Mouse (Mus musculus): ENCODE data around the gene Haus5. TPM values are rescaled to one million over a fixed set of nuclear protein-coding genes. Genes with fewer than 3 reads are reported as not detected.
A peak's percentile ranks its signal among the peaks of the same experiment; 100 is the strongest.

Haus5 gene
- polyA plus RNA-seq, 1 experiment: 32.1 TPM

DNA sequence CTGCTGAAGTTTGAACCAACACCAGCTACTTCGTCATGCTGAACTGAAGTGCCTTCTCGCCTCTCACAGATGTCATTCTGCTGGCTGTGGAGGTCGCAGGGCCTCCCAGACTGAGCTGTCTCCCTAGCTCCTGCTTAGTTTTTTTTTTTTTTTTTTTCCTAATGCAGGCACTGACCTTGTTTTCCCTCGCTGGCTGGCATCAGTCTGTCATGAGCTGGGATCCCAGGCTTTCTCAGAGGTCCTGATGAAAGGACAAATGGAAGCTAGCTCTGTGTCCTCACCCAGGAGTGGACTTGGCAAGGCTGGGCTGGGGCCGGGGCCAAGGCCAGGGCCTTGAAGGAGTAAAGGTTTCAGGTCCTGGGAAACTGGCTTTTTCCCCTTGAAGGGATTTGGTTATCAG lies 17.1 kb upstream of the Haus5 start:
- Histone ChIP-seq H3K4me3 (replicated peaks; ENCODE audit: control insufficient read depth, low read depth, low read length) (no peak overlapping the region), H3K27ac (ENCODE audit: control insufficient read depth, insufficient read depth, low read depth, low read length, poor library complexity) (no peak overlapping the region), H3K4me1 (ENCODE audit: control insufficient read depth, insufficient read depth, low read length) (no peaks in the 10 kb centered on the region; the same call in 1 of the 2 replicates)
- TF ChIP-seq POLR2A (IDR thresholded peaks at IDR 0.05; ENCODE audit: borderline replicate concordance, control insufficient read depth, low read depth, low read length): no peak
- no peak for TF ChIP-seq CTCF (IDR thresholded peaks at IDR 0.05; ENCODE audit: control insufficient read depth, insufficient read depth, low read length)
- WGBS: 73% methylated on average over 5 of the region's 5 CpGs

DNA sequence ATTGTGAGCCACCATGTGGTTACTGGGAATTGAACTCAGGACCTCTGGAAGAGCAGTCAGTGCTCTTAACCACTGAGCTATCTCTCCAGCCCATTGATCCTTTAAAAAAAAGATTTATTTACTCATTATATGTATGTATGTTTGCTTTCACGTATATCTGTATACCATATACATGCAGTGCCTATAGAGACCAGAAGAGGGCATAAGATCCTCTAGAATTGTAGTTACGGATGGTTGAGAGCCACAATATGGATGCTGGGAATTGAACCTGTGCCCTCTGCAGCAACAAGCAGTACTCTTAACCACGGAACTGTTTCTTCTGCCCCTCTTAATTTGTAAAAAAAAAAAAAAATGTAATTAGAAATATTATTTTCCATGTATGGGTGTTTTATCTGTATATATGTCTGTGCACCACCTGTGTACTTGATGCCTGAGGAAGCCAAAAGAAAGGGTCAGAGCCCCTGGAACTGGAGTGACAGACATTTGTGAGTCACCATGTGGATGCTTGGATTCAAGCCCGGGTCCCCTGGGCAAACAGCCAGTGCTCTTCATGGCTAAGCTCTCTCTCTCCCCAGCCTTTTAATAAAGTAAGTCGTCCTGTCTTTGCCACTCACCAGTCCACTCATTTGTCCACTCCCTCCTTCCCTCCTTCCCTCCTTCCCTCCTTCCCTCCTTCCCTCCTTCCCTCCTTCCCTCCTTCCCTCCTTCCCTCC lies 13.6 kb upstream of the Haus5 start:
- Histone ChIP-seq H3K27ac (ENCODE audit: control insufficient read depth, insufficient read depth, low read depth, low read length, poor library complexity) (no peak overlapping the region), H3K4me1 (ENCODE audit: control insufficient read depth, insufficient read depth, low read length) (no peaks in the 10 kb centered on the region; the same call in 1 of the 2 replicates), H3K4me3 (replicated peaks; ENCODE audit: control insufficient read depth, low read depth, low read length) (no peak overlapping the region)
- 71% methylated on average over 5 of the region's 5 CpGs for WGBS
- TF ChIP-seq CTCF (IDR thresholded peaks at IDR 0.05; ENCODE audit: control insufficient read depth, insufficient read depth, low read length): no peak
- no peak for TF ChIP-seq POLR2A (IDR thresholded peaks at IDR 0.05; ENCODE audit: borderline replicate concordance, control insufficient read depth, low read depth, low read length)

DNA sequence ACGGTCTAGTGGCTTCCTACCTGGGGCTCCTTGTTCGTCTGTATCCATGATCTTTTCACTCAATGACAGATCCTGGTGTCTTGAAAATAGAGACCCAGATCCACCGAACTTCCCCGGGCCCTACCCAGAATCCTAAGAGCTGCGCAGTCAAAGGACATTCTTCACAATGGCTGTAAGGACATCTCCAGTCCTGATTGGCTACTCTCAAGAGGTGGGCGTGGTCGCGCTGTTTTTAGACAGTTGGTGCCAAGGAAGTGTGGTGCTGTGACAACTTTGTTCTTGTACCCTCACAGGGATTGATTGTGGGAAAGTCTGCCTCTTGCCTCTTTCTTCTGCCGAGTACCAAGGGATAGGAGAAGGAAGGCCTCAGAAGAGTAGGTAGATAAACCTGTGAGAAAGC lies 6.7 kb upstream of the Haus5 start, which contains the start of gene Pmis2:
TSS of gene Pmis2 (minus strand) at position 126 of the 400 bp plus-strand sequence.
- H3K27ac ChIP-seq (ENCODE audit: control insufficient read depth, insufficient read depth, low read depth, low read length, poor library complexity): no peak within 1 kb of the TSS
- TF ChIP-seq CTCF (IDR thresholded peaks at IDR 0.05; ENCODE audit: control insufficient read depth, insufficient read depth, low read length): no peak
- no peak for TF ChIP-seq POLR2A (IDR thresholded peaks at IDR 0.05; ENCODE audit: borderline replicate concordance, control insufficient read depth, low read depth, low read length)
- 64% methylated on average over 9 of the region's 9 CpGs for WGBS
- no peak within 1 kb of the TSS for H3K4me3 ChIP-seq (replicated peaks; ENCODE audit: control insufficient read depth, low read depth, low read length)
- no peaks in the 10 kb centered on the region for H3K4me1 ChIP-seq (ENCODE audit: control insufficient read depth, insufficient read depth, low read length)

DNA sequence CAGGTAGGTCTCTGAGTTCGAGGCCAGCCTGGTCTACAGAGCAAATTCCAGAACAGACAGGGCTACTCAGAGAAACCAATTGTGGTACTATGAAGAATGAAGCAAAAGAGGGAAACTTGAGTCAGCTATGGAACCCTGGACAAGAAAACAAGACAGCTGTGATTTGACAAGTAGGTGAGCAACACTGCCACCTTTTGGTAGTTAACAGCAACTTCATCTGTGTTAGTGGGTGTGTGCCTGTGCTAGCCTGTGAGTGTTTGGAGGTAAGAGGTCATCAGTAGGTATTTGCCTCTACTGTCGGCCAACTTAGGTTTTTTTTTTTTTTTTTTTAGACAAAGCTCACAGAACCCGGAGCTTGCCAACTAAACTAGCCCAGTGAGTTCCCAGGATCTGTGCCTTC lies 4.4 kb upstream of the Haus5 start:
- Histone ChIP-seq H3K4me3 (replicated peaks; ENCODE audit: control insufficient read depth, low read depth, low read length) (no peak overlapping the region), H3K4me1 (ENCODE audit: control insufficient read depth, insufficient read depth, low read length) (no peaks in the 10 kb centered on the region), H3K27ac (ENCODE audit: control insufficient read depth, insufficient read depth, low read depth, low read length, poor library complexity) (no peak overlapping the region)
- no peak for TF ChIP-seq POLR2A (IDR thresholded peaks at IDR 0.05; ENCODE audit: borderline replicate concordance, control insufficient read depth, low read depth, low read length)
- peak; percentile 29; the same call in 1 of the 2 replicates for TF ChIP-seq CTCF (IDR thresholded peaks at IDR 0.05; ENCODE audit: control insufficient read depth, insufficient read depth, low read length)
- WGBS: 36% methylated on average over 3 of the region's 3 CpGs

DNA sequence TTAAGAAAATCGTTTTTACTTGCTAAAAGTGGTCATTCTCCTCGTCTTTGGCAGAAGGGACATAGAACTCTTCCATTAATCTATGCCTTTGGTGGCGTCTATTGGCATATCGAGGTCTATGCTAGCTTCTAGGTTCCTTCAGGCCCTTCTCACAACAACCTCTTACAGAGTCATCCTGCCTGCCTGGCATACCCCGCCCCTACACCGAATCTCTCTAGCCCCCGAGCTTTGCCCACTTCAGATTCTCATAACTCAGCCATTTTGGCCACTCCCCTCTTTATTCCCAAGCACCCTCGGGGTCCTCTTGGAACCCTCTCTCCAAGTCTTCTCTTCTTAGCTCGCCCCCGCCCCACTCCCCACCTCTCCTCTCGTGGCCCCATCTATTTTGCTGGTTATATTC lies 527 bp upstream of the Haus5 start:
- TF ChIP-seq POLR2A (IDR thresholded peaks at IDR 0.05; ENCODE audit: borderline replicate concordance, control insufficient read depth, low read depth, low read length): no peak
- TF ChIP-seq CTCF (IDR thresholded peaks at IDR 0.05; ENCODE audit: control insufficient read depth, insufficient read depth, low read length): no peak
- Histone ChIP-seq H3K27ac (ENCODE audit: control insufficient read depth, insufficient read depth, low read depth, low read length, poor library complexity) (no peak overlapping the region), H3K4me3 (replicated peaks; ENCODE audit: control insufficient read depth, low read depth, low read length) (peak overlapping the region; percentile 93), H3K4me1 (ENCODE audit: control insufficient read depth, insufficient read depth, low read length) (no peaks in the 10 kb centered on the region)
- 5% methylated on average over 11 of the region's 11 CpGs for WGBS

DNA sequence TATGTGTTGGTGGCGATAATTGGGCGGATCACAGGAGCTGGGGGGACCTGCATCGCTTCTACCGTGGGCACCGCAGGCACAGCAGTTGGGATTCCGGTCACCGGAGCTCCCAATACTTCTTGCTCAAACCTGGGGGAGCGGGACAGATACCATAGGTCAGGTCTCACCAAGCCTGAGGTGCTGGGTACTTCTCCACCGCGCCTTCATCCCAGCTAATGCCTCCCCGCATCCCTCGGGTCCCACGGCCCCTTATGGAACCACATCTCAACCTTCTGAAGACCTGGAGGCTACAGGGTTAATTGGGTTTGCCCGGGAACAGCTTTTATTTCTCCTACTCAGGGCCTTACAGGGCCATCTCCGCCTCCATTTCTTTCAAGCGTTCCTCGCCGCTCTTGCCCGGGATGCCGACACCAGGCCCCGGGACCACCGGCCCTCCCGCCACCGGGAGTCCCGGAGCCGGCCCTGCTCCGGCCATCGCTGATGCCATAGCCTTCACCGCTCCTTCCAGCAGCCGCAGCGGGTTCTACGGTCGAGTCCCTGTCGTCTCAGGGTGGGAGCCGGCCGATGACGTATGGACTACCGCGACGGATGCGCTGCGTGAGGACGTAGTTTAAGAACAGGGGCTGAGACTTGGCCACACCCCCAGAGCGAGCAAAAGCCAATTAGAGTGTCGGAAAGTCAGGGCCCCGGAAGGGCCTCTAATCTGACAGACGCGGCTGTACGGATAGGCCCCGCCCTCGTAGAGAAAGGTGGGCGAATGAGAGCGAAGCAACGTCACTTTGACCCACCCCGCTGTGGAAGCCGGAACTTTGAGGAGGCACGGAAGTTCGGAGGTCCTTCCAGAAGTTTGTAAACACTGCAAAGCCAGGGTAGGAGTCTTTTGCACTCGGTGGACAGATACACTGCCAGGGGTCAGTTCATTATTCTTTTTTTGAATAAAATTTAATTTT lies 14.9 kb downstream of the Haus5 start, which contains the start of gene Rbm42:
TSS of gene Rbm42 (minus strand) at position 727 of the 950 bp plus-strand sequence.
- TF ChIP-seq POLR2A (IDR thresholded peaks at IDR 0.05; ENCODE audit: borderline replicate concordance, control insufficient read depth, low read depth, low read length) (peak; percentile 79; the same call in 1 of the 2 replicates), CTCF (IDR thresholded peaks at IDR 0.05; ENCODE audit: control insufficient read depth, insufficient read depth, low read length) (no peak)
- peak within 1 kb of the TSS; percentile 85 for H3K4me3 ChIP-seq (replicated peaks; ENCODE audit: control insufficient read depth, low read depth, low read length)
- H3K4me1 ChIP-seq (ENCODE audit: control insufficient read depth, insufficient read depth, low read length): no peaks in the 10 kb centered on the region
- 3% methylated on average over 59 of the region's 59 CpGs for WGBS
- H3K27ac ChIP-seq (ENCODE audit: control insufficient read depth, insufficient read depth, low read depth, low read length, poor library complexity): peak within 1 kb of the TSS; percentile 38

DNA sequence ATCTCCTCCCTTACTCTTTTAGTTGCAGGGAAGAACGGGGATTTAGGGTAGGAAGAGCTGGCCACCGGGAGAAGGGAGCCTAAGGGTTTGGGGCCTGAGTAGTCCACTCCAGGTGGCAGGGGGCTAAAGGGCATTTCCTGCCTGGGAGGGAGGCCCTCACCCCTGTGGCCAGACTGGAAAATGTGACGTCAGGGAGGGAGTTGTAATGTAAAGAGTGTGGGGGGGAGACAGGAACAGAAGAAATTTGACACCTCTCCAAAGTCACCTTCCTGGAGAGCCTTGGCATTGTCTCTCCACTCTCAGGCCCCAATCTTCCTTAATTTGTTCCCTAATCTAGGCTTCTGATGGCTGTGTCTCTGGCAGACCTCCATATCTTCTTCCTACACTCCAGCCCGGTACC lies 25.7 kb downstream of the Haus5 start:
- Histone ChIP-seq H3K4me3 (replicated peaks; ENCODE audit: control insufficient read depth, low read depth, low read length) (no peak overlapping the region), H3K4me1 (ENCODE audit: control insufficient read depth, insufficient read depth, low read length) (no peaks in the 10 kb centered on the region), H3K27ac (ENCODE audit: control insufficient read depth, insufficient read depth, low read depth, low read length, poor library complexity) (no peak overlapping the region)
- no peak for TF ChIP-seq CTCF (IDR thresholded peaks at IDR 0.05; ENCODE audit: control insufficient read depth, insufficient read depth, low read length)
- no peak for TF ChIP-seq POLR2A (IDR thresholded peaks at IDR 0.05; ENCODE audit: borderline replicate concordance, control insufficient read depth, low read depth, low read length)
- 22% methylated on average over 4 of the region's 4 CpGs for WGBS

DNA sequence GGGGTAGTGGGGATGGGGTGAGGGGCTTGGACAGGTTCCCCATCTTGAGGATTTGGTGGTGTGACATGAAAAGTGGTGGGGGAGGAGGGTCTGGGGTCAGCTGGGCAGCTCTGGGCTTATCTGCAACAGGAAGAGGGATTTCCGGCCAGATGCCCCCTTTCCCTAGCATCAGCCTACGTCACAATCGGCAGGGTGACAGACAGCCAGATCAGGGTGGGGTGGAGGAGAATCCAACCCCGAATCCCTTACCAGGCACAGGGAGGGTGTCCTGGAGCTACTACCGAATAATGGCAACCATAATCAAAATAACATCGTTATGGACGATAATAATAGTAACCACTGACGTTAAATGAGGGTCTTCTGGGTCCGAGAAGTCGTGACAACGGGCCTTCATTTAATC lies 28.4 kb downstream of the Haus5 start:
- TF ChIP-seq POLR2A (IDR thresholded peaks at IDR 0.05; ENCODE audit: borderline replicate concordance, control insufficient read depth, low read depth, low read length) (no peak), CTCF (IDR thresholded peaks at IDR 0.05; ENCODE audit: control insufficient read depth, insufficient read depth, low read length) (no peak)
- WGBS: 34% methylated on average over 11 of the region's 11 CpGs
- Histone ChIP-seq H3K4me3 (replicated peaks; ENCODE audit: control insufficient read depth, low read depth, low read length) (no peak overlapping the region), H3K4me1 (ENCODE audit: control insufficient read depth, insufficient read depth, low read length) (no peaks in the 10 kb centered on the region; the same call in 1 of the 2 replicates), H3K27ac (ENCODE audit: control insufficient read depth, insufficient read depth, low read depth, low read length, poor library complexity) (no peak overlapping the region)

Data from bone marrow, adult 2 months (tissue).